Mouse (Mus musculus) lung, postnatal 0 days (tissue): ENCODE data around the gene Tcf3. TPM values are rescaled to one million over a fixed set of nuclear protein-coding genes. Genes with fewer than 3 reads are reported as not detected.

Experiments used
- ATAC-seq: fragments of 200-750 bp; cut with Nextera tagmentation; 2 replicates; pipeline ENCODE4 v1.8.0; 2017; ENCODE audit warnings: moderate library complexity
- DNase-seq: peaks from one replicate; pipeline ENCODE4 v3.0.0-alpha.2; 2016; ENCODE audit warnings: low spot score
- H3K27ac ChIP-seq: fragments of 300-500 bp; sonication (generic); 2 replicates; pipeline ENCODE4 v1.5.1; 2014; ENCODE audit warnings: antibody characterized with exemption, mild to moderate bottlenecking, low read length, mixed read lengths
- H3K27me3 ChIP-seq: fragments of 300-500 bp; sonication (generic); replicated peaks from 2 replicates; pipeline ENCODE4 v1.6.1; 2014; ENCODE audit warnings: low read length, mixed read lengths; ENCODE audit not compliant: insufficient read depth
- H3K36me3 ChIP-seq: fragments of 300-500 bp; sonication (generic); 2 replicates; pipeline ENCODE4 v1.6.1; 2014; ENCODE audit warnings: low read length, mixed read lengths; ENCODE audit not compliant: insufficient read depth
- H3K4me1 ChIP-seq: fragments of 300-500 bp; sonication (generic); 2 replicates; pipeline ENCODE4 v1.6.1; 2014; ENCODE audit warnings: antibody characterized with exemption, low read depth, low read length, mixed read lengths; ENCODE audit not compliant: insufficient read depth
- H3K4me2 ChIP-seq: fragments of 300-500 bp; sonication (generic); replicated peaks from 2 replicates; pipeline ENCODE4 v1.6.1; 2014; ENCODE audit warnings: low read depth, mild to moderate bottlenecking, low read length, moderate library complexity, mixed read lengths
- H3K4me3 ChIP-seq: fragments of 300-500 bp; sonication (generic); 2 replicates; pipeline ENCODE4 v1.5.1; 2014; ENCODE audit warnings: low read depth, low read length
- H3K9ac ChIP-seq: fragments of 300-500 bp; sonication (generic); replicated peaks from 2 replicates; pipeline ENCODE4 v1.6.1; 2014; ENCODE audit warnings: low read depth, mild to moderate bottlenecking
- H3K9me3 ChIP-seq: fragments of 300-500 bp; sonication (generic); 2 replicates; pipeline ENCODE4 v1.6.1; 2016; ENCODE audit warnings: low read length, mixed read lengths
- CTCF ChIP-seq: IDR thresholded peaks from 2 replicates; pipeline ENCODE4 v1.5.1; 2016; ENCODE audit warnings: antibody characterized with exemption, mild to moderate bottlenecking
- EP300 ChIP-seq: IDR thresholded peaks from 2 replicates; pipeline ENCODE4 v1.6.1; 2016; ENCODE audit warnings: antibody characterized with exemption, mild to moderate bottlenecking, control low read depth
- WGBS: fragments of 180-500 bp; shearing (Covaris S2); extraction: QIAGEN DNeasy Blood & Tissue Kit; methylation state at CpG from one replicate; pipeline ENCODE4 v1.1.7; 2014; 5-methylcytosine and 5-hydroxymethylcytosine counted together
- polyA plus RNA-seq: library from polyadenylated mRNA; unstranded; fragments of >200 nt; fragmentation: Nextera tagmentation; extraction: Ambion mirVana; gene quantifications from 2 replicates; pipeline ENCODE4 v1.2.1, GENCODE M21; 2015

Tcf3 gene
- polyA plus RNA-seq, 1 experiment from 2014 or later = 34.7 TPM

DNA sequence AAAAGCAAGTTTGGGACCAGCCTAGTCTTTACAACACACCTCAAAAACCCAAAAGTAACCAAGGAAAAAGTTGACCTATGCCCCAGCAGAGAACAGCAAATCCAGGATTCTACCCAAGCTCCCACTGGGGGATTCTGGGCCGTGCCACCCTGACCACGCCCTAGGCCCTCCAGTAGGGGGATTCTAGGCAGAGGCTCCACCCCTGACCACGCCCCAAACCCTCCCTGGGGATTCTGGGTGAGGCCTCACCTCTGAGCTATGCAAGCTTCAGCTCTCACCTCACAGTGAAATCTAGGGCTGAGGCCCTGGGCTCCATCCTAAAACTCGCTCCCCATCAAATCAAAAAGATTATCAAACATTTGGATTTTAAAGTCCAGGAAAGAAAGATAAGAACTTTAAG is 9.9 kb downstream of the Tcf3 start:
- Histone ChIP-seq H3K9ac (no peak overlapping the region), H3K36me3 (peaks cover 41% of the 10 kb centered on the region), H3K27ac (no peak overlapping the region), H3K4me2 (no peak overlapping the region), H3K4me3 (no peak overlapping the region), H3K9me3 (no peaks in the 10 kb centered on the region), H3K27me3 (no peaks in the 10 kb centered on the region), H3K4me1 (no peaks in the 10 kb centered on the region; the same call in 1 of the 2 replicates)
- TF ChIP-seq EP300 = no peak
- no peak for TF ChIP-seq CTCF
- peak; percentile 61 for ATAC-seq
- 39% methylated on average over 4 of the region's 4 CpGs for WGBS
- no peak for DNase-seq

DNA sequence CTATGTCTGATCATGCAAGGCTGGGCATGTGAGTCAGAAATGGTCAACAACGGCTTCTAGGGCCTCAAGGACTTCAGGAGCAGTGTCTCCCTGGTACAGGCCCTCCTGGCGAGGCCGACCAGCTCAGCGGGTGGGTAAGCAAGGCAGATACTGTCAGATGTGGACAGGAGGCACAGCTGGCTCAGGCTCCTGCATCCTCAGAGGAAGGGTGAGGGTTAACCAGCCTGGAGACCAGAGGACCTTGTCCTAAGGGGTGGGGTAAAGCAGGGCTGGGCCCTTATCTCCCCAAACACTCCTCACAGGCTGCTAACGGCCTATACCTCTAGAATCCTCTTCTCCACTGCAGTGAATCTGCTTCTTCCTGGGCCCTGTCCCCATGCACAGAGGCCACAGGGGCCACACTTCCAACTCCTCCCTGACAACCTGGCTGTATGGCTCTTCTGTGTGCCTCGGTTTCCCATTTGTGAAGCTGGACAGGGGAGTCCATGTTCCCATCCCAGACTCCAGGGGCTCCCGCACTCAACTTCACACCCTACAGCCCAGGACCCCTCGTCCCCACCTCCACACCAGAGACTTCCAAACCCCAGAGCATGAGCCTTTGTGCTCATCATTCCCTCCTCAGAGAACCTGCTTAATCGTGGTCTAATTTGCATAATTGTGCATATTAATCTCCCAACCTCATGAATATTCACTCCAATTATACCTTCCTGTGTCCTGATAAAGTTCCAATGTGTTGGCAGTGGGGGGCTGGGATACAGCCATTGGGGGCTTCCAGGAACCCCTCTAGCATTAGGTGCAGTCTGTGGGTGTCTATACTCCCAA is 11.6 kb downstream of the Tcf3 start:
- 81% methylated on average over 9 of the region's 9 CpGs for WGBS
- DNase-seq = no peak
- Histone ChIP-seq H3K4me3 (no peak overlapping the region), H3K27ac (no peak overlapping the region), H3K27me3 (no peaks in the 10 kb centered on the region), H3K36me3 (peaks cover 40% of the 10 kb centered on the region), H3K9me3 (no peaks in the 10 kb centered on the region), H3K4me2 (no peak overlapping the region), H3K4me1 (no peaks in the 10 kb centered on the region; the same call in 1 of the 2 replicates), H3K9ac (no peak overlapping the region)
- ATAC-seq = no peak
- no peak for TF ChIP-seq EP300
- no peak for TF ChIP-seq CTCF

DNA sequence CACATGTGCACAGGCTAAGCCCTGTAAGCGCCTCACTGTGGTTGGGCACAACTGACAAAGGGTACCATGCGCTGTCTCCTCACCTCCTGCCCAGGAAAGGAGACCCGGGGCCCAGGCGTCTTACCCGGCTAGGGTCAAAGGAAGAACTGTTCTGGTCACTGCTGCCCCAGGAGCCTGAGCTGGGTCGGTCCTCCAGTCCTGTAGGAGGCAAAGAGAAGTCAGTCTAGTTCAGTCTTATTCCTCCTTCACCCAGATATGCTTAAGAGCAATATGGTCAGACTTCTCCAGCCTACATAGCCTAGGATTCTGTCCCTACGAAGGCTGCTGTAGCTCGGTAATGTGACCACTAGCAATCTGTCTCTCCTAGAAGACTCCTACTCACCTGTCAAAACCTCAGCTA is 12.2 kb downstream of the Tcf3 start:
- Histone ChIP-seq H3K27me3 (no peaks in the 10 kb centered on the region), H3K27ac (no peak overlapping the region), H3K4me3 (no peak overlapping the region), H3K9ac (no peak overlapping the region), H3K4me2 (no peak overlapping the region), H3K36me3 (peaks cover 33% of the 10 kb centered on the region), H3K4me1 (no peaks in the 10 kb centered on the region; the same call in 1 of the 2 replicates), H3K9me3 (no peaks in the 10 kb centered on the region)
- no peak for TF ChIP-seq CTCF
- TF ChIP-seq EP300 = no peak
- ATAC-seq (no peak), DNase-seq (no peak)
- whole genome bisulfite sequencing = 88% methylated on average over 8 of the region's 8 CpGs

DNA sequence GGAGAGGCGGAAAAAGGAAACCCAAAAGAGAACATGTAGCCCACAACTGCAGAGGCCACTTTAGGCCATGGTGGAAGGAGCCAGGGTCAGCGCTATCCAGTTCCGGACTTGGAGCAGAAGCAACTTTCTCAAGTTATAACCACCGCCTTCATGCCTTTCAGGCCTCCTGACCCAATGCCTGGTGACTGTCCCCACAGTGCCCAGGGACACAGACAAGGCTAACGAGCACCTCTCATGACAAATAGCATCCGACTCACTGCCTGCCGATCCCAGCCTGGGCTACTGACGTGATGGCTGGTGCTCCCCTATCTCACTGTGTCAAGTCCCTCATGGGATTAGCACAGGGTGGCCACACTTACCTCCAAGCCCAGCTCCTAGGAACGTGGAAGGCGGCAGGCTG is 12.7 kb downstream of the Tcf3 start:
- ATAC-seq = no peak
- no peak overlapping the region for H3K4me3 ChIP-seq
- TF ChIP-seq CTCF = no peak
- no peak for TF ChIP-seq EP300

DNA sequence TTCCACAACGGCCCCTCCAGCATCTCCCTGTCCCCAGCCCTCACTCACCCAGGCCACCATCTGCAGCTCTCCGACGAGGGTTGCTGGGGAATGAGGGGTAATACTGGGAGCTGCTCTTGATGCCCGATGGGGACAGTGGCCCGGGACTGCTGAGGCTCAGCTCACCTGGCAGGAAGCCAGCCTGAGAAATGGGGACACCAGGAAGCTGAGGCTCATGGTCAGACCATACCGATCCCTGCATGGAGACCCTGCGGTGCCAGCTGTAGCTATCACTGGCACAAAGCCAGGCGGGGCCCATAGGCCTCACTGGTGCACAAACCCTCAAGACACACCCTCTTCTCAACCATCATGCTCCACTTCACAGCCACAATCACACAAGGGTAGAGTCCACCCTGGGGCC is 14.0 kb downstream of the Tcf3 start:
- no peak for ATAC-seq

More for the DNA sequence above, 12.7 kb downstream of the Tcf3 start:
- Histone ChIP-seq H3K9ac (no peak overlapping the region), H3K27me3 (no peaks in the 10 kb centered on the region), H3K4me1 (no peaks in the 10 kb centered on the region; the same call in 1 of the 2 replicates), H3K4me2 (no peak overlapping the region), H3K27ac (no peak overlapping the region), H3K36me3 (peaks cover 35% of the 10 kb centered on the region), H3K9me3 (no peaks in the 10 kb centered on the region)
- 87% methylated on average over 10 of the region's 10 CpGs for WGBS
- no peak for DNase-seq

DNA sequence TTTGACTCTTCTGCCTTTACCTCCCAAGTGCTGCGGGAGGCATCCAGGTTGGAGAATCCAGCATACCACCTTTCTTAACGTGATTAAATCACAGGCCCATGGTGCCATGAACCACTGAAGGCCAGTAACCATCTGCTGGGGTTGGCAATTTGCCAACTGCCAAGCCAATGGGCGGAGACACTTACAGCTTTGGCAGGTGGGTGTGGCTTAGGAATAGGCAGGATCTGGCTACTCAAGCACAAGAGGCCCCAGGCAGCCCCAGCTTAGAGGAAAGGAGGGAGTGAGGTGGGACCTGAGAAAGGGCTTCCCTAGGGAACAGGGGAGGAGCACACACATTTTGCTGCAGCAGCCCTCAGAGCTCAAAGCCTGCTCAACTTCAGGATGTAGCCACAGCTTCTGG is 15.1 kb downstream of the Tcf3 start:
- no peak overlapping the region for H3K4me2 ChIP-seq
- H3K4me3 ChIP-seq = no peak overlapping the region
- TF ChIP-seq EP300 (no peak), CTCF (no peak)
- H3K36me3 ChIP-seq = peaks cover 35% of the 10 kb centered on the region; the same call in 1 of the 2 replicates
- ATAC-seq = 0 out of 2 replicates have a peak, but pooled peaks have one; percentile 23
- WGBS = 38% methylated on average over 3 of the region's 3 CpGs
- peak; percentile 65 for DNase-seq
- H3K9me3 ChIP-seq = no peaks in the 10 kb centered on the region
- H3K27me3 ChIP-seq = no peaks in the 10 kb centered on the region
- 0 out of 2 replicates have a peak overlapping the region, but pooled peaks have one; percentile 23 for H3K9ac ChIP-seq
- H3K27ac ChIP-seq = no peak overlapping the region
- no peaks in the 10 kb centered on the region; the same call in 1 of the 2 replicates for H3K4me1 ChIP-seq

More for the DNA sequence above, 14.0 kb downstream of the Tcf3 start:
- no peak for TF ChIP-seq EP300
- TF ChIP-seq CTCF = no peak
- H3K9ac ChIP-seq = no peak overlapping the region
- H3K4me2 ChIP-seq = no peak overlapping the region
- no peak overlapping the region for H3K4me3 ChIP-seq
- no peaks in the 10 kb centered on the region; the same call in 1 of the 2 replicates for H3K4me1 ChIP-seq
- DNase-seq = no peak
- no peak overlapping the region for H3K27ac ChIP-seq
- H3K27me3 ChIP-seq = no peaks in the 10 kb centered on the region
- H3K36me3 ChIP-seq = peaks cover 35% of the 10 kb centered on the region; the same call in 1 of the 2 replicates
- 68% methylated on average over 8 of the region's 8 CpGs for WGBS
- H3K9me3 ChIP-seq = no peaks in the 10 kb centered on the region
